Mouse (Mus musculus) mesoderm, embryonic 11.5 days (tissue): ENCODE measurements around the gene Gm15262.
"Not testable (repeated sequence)": the region's sequence is repeated elsewhere in the genome, so short reads cannot be mapped to it uniquely, and the experiment has no call there.

Experiments used
- DNase-seq: peaks from one replicate; pipeline ENCODE4 v3.0.0-alpha.2; 2012; ENCODE audit warnings: low read depth, low spot score

Gm15262 gene

DNA sequence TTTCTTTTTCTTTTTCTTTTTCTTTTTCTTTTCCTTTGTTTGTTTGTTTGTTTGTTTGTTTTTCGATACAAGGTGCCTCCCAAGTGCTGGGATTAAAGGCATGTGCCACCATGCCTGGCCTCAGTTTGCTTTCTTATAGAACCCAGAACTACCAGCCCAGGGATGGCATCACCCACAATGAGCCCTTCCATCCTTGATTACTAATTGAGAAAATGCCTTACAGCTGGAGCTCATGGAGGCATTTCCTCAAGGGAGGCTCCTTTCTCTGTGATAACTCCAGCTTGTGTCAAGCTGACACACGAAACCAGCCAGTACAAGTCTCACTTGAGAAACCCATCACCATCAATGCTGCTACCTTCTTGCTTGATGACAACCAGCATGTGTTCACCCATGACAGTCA is at the start of gene Gm15262:
Gene Gm15262, plus strand, starts transcription at position 301 of the 400 bp plus-strand sequence.
- not testable (repeated sequence) for DNase-seq

DNA sequence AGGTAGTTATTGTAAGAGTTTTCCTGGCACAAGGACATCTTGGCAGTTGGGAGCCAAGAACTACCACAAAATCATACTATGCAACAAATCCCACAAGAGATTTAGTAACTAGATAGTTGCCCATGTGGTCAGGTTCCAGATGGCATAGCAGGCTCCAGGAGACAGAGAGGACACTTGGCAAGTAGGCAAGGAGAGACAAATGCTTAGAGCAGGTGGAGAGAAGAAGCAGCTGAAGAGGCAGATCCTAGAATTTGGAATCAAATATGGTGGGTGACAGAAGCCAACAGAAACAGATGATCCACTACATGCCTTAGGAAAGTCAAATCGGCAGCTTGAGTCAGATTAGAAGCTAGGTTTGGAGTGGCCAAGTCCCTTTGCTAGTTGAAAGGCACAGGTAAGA is 20.9 kb downstream of the Gm15262 start:
- DNase-seq: no peak

DNA sequence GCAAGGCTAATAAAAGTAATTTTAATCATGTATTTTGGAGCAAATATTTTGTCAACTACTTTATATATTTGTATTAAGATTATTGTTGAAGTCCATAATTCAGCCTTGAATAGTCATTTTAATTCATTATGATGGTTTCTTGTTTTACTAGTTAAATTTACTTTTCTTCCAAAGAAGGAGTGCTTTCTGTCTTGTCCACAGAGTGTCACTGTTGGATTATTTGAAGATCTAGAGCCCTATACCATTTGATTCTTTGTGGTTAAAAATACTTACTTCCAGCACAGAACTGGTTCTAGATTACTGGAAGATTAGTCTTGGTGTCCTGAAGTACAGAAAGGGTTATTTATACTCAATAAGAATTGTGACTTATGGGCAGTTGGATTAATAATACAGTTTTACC is 29.2 kb downstream of the Gm15262 start:
- no peak for DNase-seq

DNA sequence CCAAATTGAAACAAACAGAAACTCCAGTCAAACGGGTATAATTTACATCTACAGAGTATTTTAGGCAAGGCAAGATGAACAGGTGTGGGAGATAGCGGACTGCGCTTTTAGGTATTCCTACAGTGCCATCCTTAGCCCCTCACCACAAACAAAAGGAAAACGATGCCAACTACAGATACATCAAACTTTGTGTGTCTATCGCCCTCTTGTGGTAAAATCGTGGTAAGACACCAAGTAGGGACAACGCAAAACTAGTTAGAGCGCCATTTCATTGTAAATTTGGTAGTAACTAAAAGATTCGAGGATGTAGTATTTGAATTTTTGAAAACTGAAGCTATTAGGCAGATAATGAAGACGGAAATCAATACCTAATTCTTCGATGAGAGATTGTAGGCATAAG is 83.7 kb downstream of the Gm15262 start:
- peak; percentile 16 for DNase-seq

DNA sequence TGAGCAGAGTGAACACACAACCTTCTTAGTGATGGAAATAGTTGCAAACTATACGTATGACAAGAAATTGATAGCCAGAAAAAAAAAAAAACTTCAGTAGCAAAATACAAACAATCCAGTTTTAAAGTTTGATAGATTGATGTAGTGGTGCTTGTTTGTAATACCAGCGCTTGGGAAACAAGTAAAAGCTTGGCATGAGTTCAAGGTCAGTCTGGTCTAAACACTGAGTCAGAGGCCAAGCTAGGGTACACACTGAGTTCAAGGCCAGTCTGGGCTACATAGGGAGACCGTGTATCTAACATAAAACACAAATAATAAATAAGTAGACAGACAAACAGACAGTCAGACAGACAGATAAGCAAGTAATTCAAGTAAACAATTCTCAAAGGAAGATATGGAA is 84.2 kb downstream of the Gm15262 start:
- DNase-seq: no peak

DNA sequence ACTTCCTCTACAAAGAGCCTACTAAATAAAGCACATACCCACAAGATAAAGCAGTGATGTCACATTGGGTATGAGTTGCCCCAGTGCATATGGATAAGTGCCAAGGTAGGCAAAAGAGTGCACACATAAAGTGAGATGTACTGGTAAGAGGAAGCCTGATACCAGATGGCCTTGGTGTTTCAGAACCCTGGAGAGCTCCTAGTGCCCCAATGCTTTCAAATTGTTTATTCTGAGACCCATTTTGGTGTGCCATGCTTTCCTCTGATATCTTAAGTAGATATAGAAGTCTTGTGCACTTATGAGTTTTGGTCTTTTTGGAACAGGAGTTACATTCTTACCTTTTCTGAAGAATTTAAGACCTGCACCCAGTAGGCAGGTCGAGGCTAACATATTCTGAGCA is 88.3 kb downstream of the Gm15262 start:
- peak; percentile 41 for DNase-seq

DNA sequence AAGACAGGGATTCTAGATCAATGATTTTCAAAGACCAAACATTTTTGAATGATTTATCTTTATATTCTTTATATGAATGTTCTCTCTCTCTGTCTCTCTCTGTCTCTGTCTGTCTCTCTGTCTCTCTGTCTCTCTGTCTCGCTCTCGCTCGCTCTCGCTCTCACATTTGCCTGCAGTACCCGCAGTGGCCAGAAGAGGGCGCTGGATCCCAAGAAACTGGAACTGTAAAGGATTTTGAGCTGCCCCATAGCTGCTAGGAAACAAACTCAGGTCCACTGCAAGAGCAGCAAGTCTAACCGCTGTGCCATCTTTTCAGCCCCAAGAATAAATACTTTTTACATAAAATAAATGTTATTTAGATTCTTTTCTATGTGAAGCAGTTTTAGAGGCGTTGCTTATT is 98.5 kb downstream of the Gm15262 start:
- DNase-seq: peak; percentile 37

DNA sequence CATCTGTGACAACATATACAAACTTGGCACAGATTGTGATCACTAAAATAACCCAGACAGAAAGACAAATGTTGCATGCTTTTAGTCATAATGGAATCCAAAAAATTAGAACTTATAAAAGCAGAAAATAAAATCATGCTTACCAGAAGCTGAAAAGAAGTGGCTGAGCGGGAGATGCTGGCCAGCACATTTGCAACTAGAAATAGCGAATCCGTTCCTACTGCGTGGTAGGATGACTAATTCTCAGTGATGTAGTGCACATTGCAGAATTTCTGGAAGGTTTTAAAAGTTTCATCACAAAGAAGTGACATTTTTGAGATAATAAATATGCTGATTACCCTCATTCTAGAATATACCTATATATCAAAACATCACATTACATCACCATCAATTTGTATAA is 100.7 kb downstream of the Gm15262 start:
- no peak for DNase-seq

DNA sequence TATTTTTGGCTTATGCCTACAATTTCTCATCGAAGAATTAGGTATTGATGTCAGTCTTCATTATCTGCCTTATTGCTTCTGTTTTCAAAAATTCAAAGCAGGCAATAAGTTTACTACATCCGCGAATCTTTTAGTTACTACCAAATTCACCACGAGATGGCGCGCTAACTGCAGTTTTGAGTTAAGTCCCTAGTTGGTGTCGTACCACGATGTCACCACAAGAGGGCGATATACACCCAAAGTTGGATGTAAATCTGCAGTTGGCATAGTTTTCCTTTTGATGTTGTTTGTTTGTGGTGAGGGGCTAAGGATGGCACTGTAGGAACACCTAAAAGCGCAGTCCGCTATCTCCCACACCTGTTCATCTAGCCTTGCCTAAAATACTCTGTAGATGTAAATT is 111.9 kb downstream of the Gm15262 start:
- DNase-seq: peak; percentile 79

DNA sequence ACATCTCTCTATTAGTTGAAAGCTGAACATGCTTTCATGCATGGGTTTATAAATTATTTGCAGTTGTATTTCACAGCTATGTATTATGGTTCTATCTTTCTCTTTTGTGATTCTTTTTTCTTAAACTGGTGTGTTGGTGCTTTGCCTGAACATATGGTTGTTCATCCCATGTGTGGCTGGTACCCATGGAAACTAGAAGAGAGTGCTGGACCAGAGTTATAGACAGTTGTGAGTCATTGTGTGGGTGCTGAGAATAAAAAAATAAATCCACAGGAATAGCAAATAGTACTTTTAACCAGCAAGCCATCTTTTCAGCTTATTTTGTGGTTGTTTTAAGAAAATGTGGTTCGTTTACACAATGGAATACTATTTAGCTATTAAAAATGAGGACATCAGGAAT is 123.9 kb downstream of the Gm15262 start:
- DNase-seq: no peak
